In genomic region chr17:73658731-73659445, GRCm38 (mm10) we compare ENCODE assay signal across 33 mouse cellular contexts. TPM values are rescaled to one million over a fixed set of nuclear protein-coding genes. Genes with fewer than 3 reads are reported as not detected.
DNase-seq lines count a peak whose midpoint lies in the region; ATAC-seq and TF ChIP-seq lines count a peak whose summit lies in the region.
"Had no signal": no experiment of that assay in that cellular context is flagged by ENCODE, and none has a peak within 500 bp of the region (broad histone marks: within the 10 kb centered on the region; RNA-seq: fewer than 3 reads in every experiment).

No protein-coding gene starts in this region.

- H3K9me3 ChIP-seq in heart, embryonic 12.5 days (replicated peaks) = no peaks in the 10 kb centered on the region
- H3K9me3 ChIP-seq in heart, embryonic 10.5 days = no peaks in the 10 kb centered on the region
- H3K9me3 ChIP-seq in midbrain, embryonic 11.5 days (ENCODE audit: control insufficient read depth, low read length) = no peaks in the 10 kb centered on the region
- H3K9me3 ChIP-seq in midbrain, embryonic 14.5 days (ENCODE audit: control insufficient read depth, low read length) = no peaks in the 10 kb centered on the region
- H3K9me3 ChIP-seq: embryonic facial prominence, embryonic 12.5 days; forebrain, embryonic 10.5 days; heart, embryonic 13.5 days; liver, embryonic 13.5 days; megakaryocyte, embryonic 14.5 days; midbrain, embryonic 13.5 days had no signal

- H3K9ac ChIP-seq in heart, embryonic 12.5 days = no peak overlapping the region
- H3K9ac ChIP-seq in midbrain, embryonic 11.5 days (ENCODE audit: low read length) = no peak overlapping the region
- no peak overlapping the region for H3K9ac ChIP-seq in midbrain, embryonic 14.5 days (replicated peaks; ENCODE audit: low read length)
- H3K9ac ChIP-seq: embryonic facial prominence, embryonic 12.5 days; heart, embryonic 13.5 days; liver, embryonic 13.5 days; midbrain, embryonic 13.5 days had no signal

- DNase-seq in cerebellum, postnatal 25 days = peak; percentile 16 to 37
- DNase-seq in cerebellum, adult 11 months = no peak
- no peak for DNase-seq in heart, embryonic 10.5 days (ENCODE audit: low spot score)
- peak; percentile 8 for DNase-seq in midbrain, embryonic 11.5 days (ENCODE audit: low spot score, missing footprints)
- DNase-seq in midbrain, embryonic 14.5 days = no peak
- peak; percentile 37 for DNase-seq in brain, embryonic 14.5 days (ENCODE audit: low read depth)
- DNase-seq in thymus, postnatal 10 days (ENCODE audit: low spot score in 2 of 2) = no peak
- DNase-seq: adrenal gland, adult 2 months; adrenal gland, postnatal 36 days; cerebellum, postnatal 36 days; gastrocnemius, adult 2 months; gastrocnemius, postnatal 36 days; heart, adult 18-20 months; heart, postnatal 10 days; kidney, adult 11 months; kidney, postnatal 25 days; liver, embryonic 13.5 days; lung, adult 18-20 months; lung, postnatal 4 days; right cerebral cortex, adult 18-20 months; spleen, adult 18-20 months; thymus, postnatal 25 days had no signal

- H3K4me1 ChIP-seq in heart, embryonic 12.5 days (replicated peaks) = no peaks in the 10 kb centered on the region; the same call in none of the 2 replicates
- peaks cover 6% of the 10 kb centered on the region; the same call in 1 of the 2 replicates for H3K4me1 ChIP-seq in heart, embryonic 10.5 days
- no peaks in the 10 kb centered on the region for H3K4me1 ChIP-seq in midbrain, embryonic 11.5 days (ENCODE audit: control insufficient read depth, insufficient read depth, low read length)
- H3K4me1 ChIP-seq in midbrain, embryonic 14.5 days (ENCODE audit: control insufficient read depth, insufficient read depth, low read length) = no peaks in the 10 kb centered on the region
- H3K4me1 ChIP-seq: embryonic facial prominence, embryonic 12.5 days; liver, embryonic 13.5 days had no signal

- no peak overlapping the region for H3K4me3 ChIP-seq in heart, embryonic 12.5 days
- no peak overlapping the region for H3K4me3 ChIP-seq in heart, embryonic 10.5 days
- H3K4me3 ChIP-seq in midbrain, embryonic 11.5 days (ENCODE audit: low read depth, low read length) = no peak overlapping the region
- H3K4me3 ChIP-seq in midbrain, embryonic 14.5 days (replicated peaks; ENCODE audit: low read depth, low read length) = no peak overlapping the region
- H3K4me3 ChIP-seq: embryonic facial prominence, embryonic 12.5 days; forebrain, embryonic 10.5 days; gastrocnemius, adult 2 months; heart, embryonic 13.5 days; layer of hippocampus, adult 2 months; liver, embryonic 13.5 days; megakaryocyte, embryonic 14.5 days; midbrain, embryonic 13.5 days had no signal

- H3K36me3 ChIP-seq in heart, embryonic 12.5 days = no peaks in the 10 kb centered on the region
- H3K36me3 ChIP-seq in heart, embryonic 10.5 days = no peaks in the 10 kb centered on the region
- no peaks in the 10 kb centered on the region for H3K36me3 ChIP-seq in midbrain, embryonic 11.5 days (ENCODE audit: control insufficient read depth, insufficient read depth, low read length)
- no peaks in the 10 kb centered on the region for H3K36me3 ChIP-seq in midbrain, embryonic 14.5 days (ENCODE audit: control insufficient read depth, insufficient read depth, low read length)
- H3K36me3 ChIP-seq: embryonic facial prominence, embryonic 12.5 days; forebrain, embryonic 10.5 days; heart, embryonic 13.5 days; liver, embryonic 13.5 days; midbrain, embryonic 13.5 days had no signal

- TF ChIP-seq CTCF in brain, embryonic 14.5 days (IDR thresholded peaks at IDR 0.05; ENCODE audit: borderline replicate concordance, extremely low read depth, insufficient read depth, insufficient read length) = no peak

- TF ChIP-seq POLR2A in brain, embryonic 14.5 days (IDR thresholded peaks at IDR 0.05; ENCODE audit: borderline replicate concordance, extremely low read depth, insufficient read depth, insufficient read length, poor library complexity, severe bottlenecking) = no peak

- H3K4me2 ChIP-seq in heart, embryonic 12.5 days = no peak overlapping the region
- no peak overlapping the region for H3K4me2 ChIP-seq in midbrain, embryonic 11.5 days
- no peak overlapping the region for H3K4me2 ChIP-seq in midbrain, embryonic 14.5 days (ENCODE audit: low read length)
- H3K4me2 ChIP-seq: embryonic facial prominence, embryonic 12.5 days; heart, embryonic 13.5 days; liver, embryonic 13.5 days; midbrain, embryonic 13.5 days had no signal

- 0 out of 2 replicates have a peak, but pooled peaks have one; percentile 15 for ATAC-seq in heart, embryonic 12.5 days (ENCODE audit: insufficient number of reproducible peaks, low FRiP score)
- no peak for ATAC-seq in midbrain, embryonic 11.5 days (ENCODE audit: low FRiP score)
- no peak for ATAC-seq in midbrain, embryonic 14.5 days (ENCODE audit: low FRiP score, low TSS enrichment)
- ATAC-seq: activated CD4-positive, CD25-positive, alpha-beta regulatory T cell, adult 4 months; CD4-positive, CD25-positive, alpha-beta regulatory T cell, adult 4 months; inflammation-experienced regulatory T-cells, adult 6 months; lung, postnatal 0 days; midbrain, embryonic 13.5 days had no signal

- no peaks in the 10 kb centered on the region for H3K27me3 ChIP-seq in heart, embryonic 12.5 days (replicated peaks)
- H3K27me3 ChIP-seq in heart, embryonic 10.5 days (ENCODE audit: insufficient read depth, poor library complexity, severe bottlenecking) = 0 out of 2 replicates have a peak, but pooled peaks cover 4% of the 10 kb centered on the region
- H3K27me3 ChIP-seq in midbrain, embryonic 11.5 days (ENCODE audit: control insufficient read depth, insufficient read depth, low read length) = no peaks in the 10 kb centered on the region
- H3K27me3 ChIP-seq in midbrain, embryonic 14.5 days (ENCODE audit: control insufficient read depth, insufficient read depth, low read length) = no peaks in the 10 kb centered on the region
- H3K27me3 ChIP-seq: embryonic facial prominence, embryonic 12.5 days; heart, embryonic 13.5 days; liver, embryonic 13.5 days; midbrain, embryonic 13.5 days had no signal

- 74% methylated on average over 6 of the region's 6 CpGs for WGBS in heart, embryonic 12.5 days
- WGBS in heart, embryonic 10.5 days = 75% methylated on average over 6 of the region's 6 CpGs
- WGBS in midbrain, embryonic 11.5 days = 88% methylated on average over 6 of the region's 6 CpGs
- 90% methylated on average over 6 of the region's 6 CpGs for WGBS in midbrain, embryonic 14.5 days

- H3K27ac ChIP-seq in heart, embryonic 12.5 days (ENCODE audit: poor library complexity, severe bottlenecking) = no peak overlapping the region
- no peak overlapping the region for H3K27ac ChIP-seq in heart, embryonic 10.5 days
- H3K27ac ChIP-seq in midbrain, embryonic 11.5 days (ENCODE audit: low read depth, low read length) = no peak overlapping the region
- no peak overlapping the region for H3K27ac ChIP-seq in midbrain, embryonic 14.5 days (replicated peaks; ENCODE audit: low read depth, low read length)
- H3K27ac ChIP-seq: embryonic facial prominence, embryonic 12.5 days; forebrain, embryonic 10.5 days; gastrocnemius, adult 2 months; heart, embryonic 13.5 days; layer of hippocampus, adult 2 months; liver, embryonic 13.5 days; midbrain, embryonic 13.5 days had no signal

RNA-seq across cellular contexts. Expression of gene Galnt14, which starts 51.4 kb away (rescaled TPM):
- 0.82 and 1.6 TPM in 2 replicates for polyA plus RNA-seq in heart, embryonic 12.5 days (2016; fragmentation: Nextera tagmentation; extraction: Ambion mirVana)
- polyA plus RNA-seq in heart, embryonic 10.5 days (2016; fragmentation: Nextera tagmentation; extraction: Ambion mirVana) = 1.3 and 3.0 TPM in 2 replicates
- 4.2 and 4.7 TPM in 2 replicates for polyA plus RNA-seq in midbrain, embryonic 11.5 days (2014; fragmentation: Nextera tagmentation; extraction: Ambion mirVana)
- polyA plus RNA-seq in midbrain, embryonic 14.5 days (2014; fragmentation: Nextera tagmentation; extraction: Ambion mirVana) = 15.3 and 18.8 TPM in 2 replicates
- 14.5 and 16.0 TPM in 2 replicates for polyA plus RNA-seq in brain, embryonic 14.5 days (2012; rRNA removed)

Comparison
In these comparisons a context has a peak if more than half of its experiments do, and no peak if none do; other contexts are left out.
1. DNase-seq: peak in cerebellum, postnatal 25 days (2 of 2), midbrain, embryonic 11.5 days (single experiment) and brain, embryonic 14.5 days (single experiment); none in cerebellum, adult 11 months (single experiment), heart, embryonic 10.5 days (single experiment), midbrain, embryonic 14.5 days (single experiment) and thymus, postnatal 10 days (0 of 2).